Mouse (Mus musculus) ES-Bruce4 (cell line): Measurements from ENCODE around the gene Pvr. TPM values are rescaled to one million over a fixed set of nuclear protein-coding genes. Genes with fewer than 3 reads are reported as not detected.

Experiments used
- H3K27ac ChIP-seq: 2 replicates; pipeline ENCODE4 v1.5.1; 2012; ENCODE audit warnings: low read length, inconsistent platforms; ENCODE audit not compliant: insufficient read depth
- H3K27me3 ChIP-seq: 2 replicates; pipeline ENCODE4 v1.6.1; 2012; ENCODE audit warnings: mild to moderate bottlenecking, low read length, inconsistent platforms; ENCODE audit not compliant: control insufficient read depth, poor library complexity, insufficient read depth, severe bottlenecking
- H3K36me3 ChIP-seq: 2 replicates; pipeline ENCODE4 v1.6.1; 2012; ENCODE audit warnings: inconsistent platforms, mild to moderate bottlenecking, low read length, moderate library complexity; ENCODE audit not compliant: control insufficient read depth, poor library complexity, insufficient read depth, severe bottlenecking
- H3K4me1 ChIP-seq: one replicate; pipeline ENCODE4 v1.8.1; 2011; ENCODE audit warnings: low read length; ENCODE audit not compliant: control insufficient read depth, insufficient read depth
- H3K4me3 ChIP-seq: 2 replicates; pipeline ENCODE4 v1.5.1; 2011; ENCODE audit warnings: low read depth, mild to moderate bottlenecking, low read length
- H3K9ac ChIP-seq: 2 replicates; pipeline ENCODE4 v1.6.1; 2012; ENCODE audit warnings: low read depth, mild to moderate bottlenecking, inconsistent platforms; ENCODE audit not compliant: poor library complexity, severe bottlenecking
- H3K9me3 ChIP-seq: replicated peaks from 2 replicates; pipeline ENCODE4 v1.6.1; 2012; ENCODE audit warnings: mild to moderate bottlenecking, low read length, inconsistent platforms; ENCODE audit not compliant: control insufficient read depth, poor library complexity, insufficient read depth, severe bottlenecking
- CTCF ChIP-seq: IDR thresholded peaks from one replicate; pipeline ENCODE4 v1.8.1; 2011; ENCODE audit warnings: low read depth, low read length
- EP300 ChIP-seq: IDR thresholded peaks from 2 replicates; pipeline ENCODE4 v1.6.1; 2011; ENCODE audit warnings: low read depth, low read length; ENCODE audit not compliant: insufficient read depth
- POLR2A ChIP-seq: IDR thresholded peaks from one replicate; pipeline ENCODE4 v1.8.1; 2011; ENCODE audit warnings: low read length; ENCODE audit not compliant: insufficient read depth
- polyA plus RNA-seq: library from polyadenylated mRNA; stranded (reverse); fragments of >200 nt; gene quantifications from 2 replicates; pipeline ENCODE4 v1.2.4, GENCODE M21; 2011; ENCODE audit warnings: low read depth; ENCODE audit not compliant: missing spikeins, insufficient read depth, insufficient read length

Pvr gene
- polyA plus RNA-seq, 1 experiment = 68.1 TPM

GRCm38 (mm10) chr7:19948956-19949355 is 28.0 kb upstream of the Pvr start:
- Histone ChIP-seq H3K4me1 (peaks cover 5% of the 10 kb centered on the region), H3K9ac (no peak overlapping the region), H3K4me3 (no peak overlapping the region), H3K36me3 (no peaks in the 10 kb centered on the region), H3K9me3 (no peaks in the 10 kb centered on the region), H3K27ac (no peak overlapping the region), H3K27me3 (no peaks in the 10 kb centered on the region)
- no peak for TF ChIP-seq CTCF
- TF ChIP-seq EP300 = no peak
- no peak for TF ChIP-seq POLR2A

GRCm38 (mm10) chr7:19945821-19946515 is 25.0 kb upstream of the Pvr start:
- Histone ChIP-seq H3K9ac (no peak overlapping the region), H3K36me3 (no peaks in the 10 kb centered on the region), H3K9me3 (no peaks in the 10 kb centered on the region), H3K27me3 (no peaks in the 10 kb centered on the region), H3K4me3 (no peak overlapping the region), H3K4me1 (peaks cover 5% of the 10 kb centered on the region), H3K27ac (no peak overlapping the region)
- TF ChIP-seq EP300 (no peak), CTCF (no peak), POLR2A (no peak)

DNA sequence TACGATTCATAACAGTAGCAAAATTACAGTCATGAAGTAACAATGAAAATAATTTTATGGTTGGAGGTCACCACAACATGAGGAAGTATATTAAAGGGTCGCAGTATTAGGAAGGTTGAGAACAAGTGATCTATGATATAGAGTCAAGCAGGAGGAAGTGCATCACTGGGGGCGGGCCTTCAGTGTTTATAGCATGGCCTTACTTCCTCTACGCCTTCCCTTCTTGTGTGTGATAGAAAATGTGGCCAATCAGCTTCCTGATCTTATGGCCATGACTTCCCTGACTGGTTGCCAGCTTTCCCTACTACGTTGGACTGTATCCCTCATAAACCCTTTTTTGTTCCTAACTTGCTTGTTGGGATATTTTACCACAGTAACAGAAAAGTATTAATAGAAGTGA is 24.2 kb upstream of the Pvr start:
- H3K4me1 ChIP-seq = peaks cover 3% of the 10 kb centered on the region
- TF ChIP-seq CTCF (no peak), POLR2A (no peak), EP300 (no peak)
- no peak overlapping the region for H3K4me3 ChIP-seq
- no peak overlapping the region for H3K9ac ChIP-seq
- no peaks in the 10 kb centered on the region for H3K36me3 ChIP-seq
- no peaks in the 10 kb centered on the region for H3K27me3 ChIP-seq
- no peaks in the 10 kb centered on the region for H3K9me3 ChIP-seq
- H3K27ac ChIP-seq = no peak overlapping the region

DNA sequence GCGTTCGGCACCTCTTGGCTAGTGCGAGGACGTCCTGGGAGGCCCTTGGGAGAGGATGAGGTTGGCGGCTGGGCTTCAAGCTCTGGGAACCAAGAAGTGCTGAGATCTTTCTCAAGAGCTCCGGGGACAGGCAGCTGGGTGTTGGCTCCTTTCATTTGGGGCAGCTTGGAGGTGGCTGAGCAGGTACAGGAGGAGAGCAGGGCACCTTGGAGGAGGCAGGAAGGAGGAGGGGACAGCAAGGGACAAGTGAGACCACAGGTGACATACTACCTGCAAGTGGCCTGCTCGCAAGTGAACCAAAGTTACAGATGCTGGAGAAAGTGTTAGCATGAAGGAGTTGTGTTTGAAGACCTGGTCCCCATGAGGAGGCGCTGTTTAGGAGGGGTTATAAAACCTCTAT is 23.7 kb upstream of the Pvr start:
- H3K4me1 ChIP-seq = peaks cover 3% of the 10 kb centered on the region
- no peak overlapping the region for H3K27ac ChIP-seq
- H3K36me3 ChIP-seq = no peaks in the 10 kb centered on the region
- no peak overlapping the region for H3K9ac ChIP-seq
- no peak overlapping the region for H3K4me3 ChIP-seq
- no peaks in the 10 kb centered on the region for H3K9me3 ChIP-seq
- no peaks in the 10 kb centered on the region for H3K27me3 ChIP-seq
- TF ChIP-seq CTCF (no peak), EP300 (no peak), POLR2A (no peak)

- Histone ChIP-seq H3K36me3 (no peaks in the 10 kb centered on the region), H3K27ac (no peak overlapping the region), H3K4me1 (peaks cover 2% of the 10 kb centered on the region), H3K9ac (no peak overlapping the region), H3K4me3 (no peak overlapping the region), H3K27me3 (no peaks in the 10 kb centered on the region), H3K9me3 (no peaks in the 10 kb centered on the region)
- no peak for TF ChIP-seq CTCF
- TF ChIP-seq POLR2A = no peak
- no peak for TF ChIP-seq EP300
Measured at GRCm38 (mm10) chr7:19940256-19940655, 19.3 kb upstream of the Pvr start.

DNA sequence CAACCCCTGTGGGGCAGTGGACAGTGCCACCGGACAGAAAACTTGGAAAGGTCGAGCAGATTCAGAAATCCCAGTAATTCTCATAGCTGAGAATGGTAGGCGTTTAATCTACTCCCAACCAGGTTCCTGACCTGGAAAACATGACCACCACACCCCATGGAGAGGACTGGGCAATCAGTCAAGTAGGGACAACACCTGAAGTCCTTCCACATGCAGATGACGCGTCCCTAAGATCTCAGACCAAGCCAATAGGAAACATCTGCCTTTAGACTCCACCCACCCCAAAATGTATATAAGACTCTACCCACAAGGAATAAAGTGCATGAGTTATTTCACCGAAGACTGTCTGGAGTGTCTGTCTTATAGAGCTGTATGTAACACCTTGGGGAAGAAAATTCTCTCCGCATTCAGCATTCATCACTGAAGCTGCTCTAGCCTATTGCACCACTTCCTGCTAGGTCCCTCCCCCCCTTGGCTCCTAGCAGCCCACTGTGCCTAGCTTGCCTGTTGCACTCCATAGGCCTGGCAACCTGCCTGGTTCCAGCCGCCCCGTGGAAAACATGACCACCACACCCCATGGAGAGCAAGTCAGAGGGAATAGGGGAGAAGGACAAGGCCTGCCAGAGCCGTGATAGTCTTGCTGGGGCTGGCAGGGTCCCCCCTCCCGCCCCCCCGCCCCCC is 18.7 kb upstream of the Pvr start:
- no peak for TF ChIP-seq POLR2A
- Histone ChIP-seq H3K27me3 (no peaks in the 10 kb centered on the region), H3K9ac (no peak overlapping the region), H3K27ac (no peak overlapping the region), H3K36me3 (no peaks in the 10 kb centered on the region), H3K4me3 (no peak overlapping the region), H3K9me3 (no peaks in the 10 kb centered on the region), H3K4me1 (peaks cover 2% of the 10 kb centered on the region)
